Mouse (Mus musculus): ENCODE results near the gene Prg3. TPM values are rescaled to one million over a fixed set of nuclear protein-coding genes. Genes with fewer than 3 reads are reported as not detected.

Gene Prg3
- polyA plus RNA-seq (2014; fragmentation: Illumina TruSeq; extraction: RNeasy Lipid Tissue Mini Kit (QIAGEN cat#74804); ENCODE audit: low read depth, low replicate concordance) = not detected

DNA sequence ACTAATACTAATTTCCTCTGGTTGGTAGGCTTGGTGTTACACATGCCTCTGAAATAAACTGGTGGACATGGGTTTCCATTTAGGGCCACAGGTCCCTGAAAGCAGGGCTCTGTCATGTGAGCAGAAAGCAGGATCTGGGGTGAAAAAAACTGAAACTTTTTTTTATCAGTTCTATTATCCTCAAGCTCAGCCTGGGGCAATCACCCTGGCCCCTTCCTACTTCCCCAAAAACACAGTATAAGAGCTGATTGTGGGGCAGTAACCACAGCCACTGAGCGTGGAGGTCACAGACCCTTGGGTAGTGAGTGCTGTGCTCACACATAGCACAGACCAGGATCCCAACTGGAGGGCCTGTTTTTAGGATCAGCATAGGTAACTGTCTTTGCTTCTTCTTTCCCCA is at the start of gene Prg3:
Gene Prg3, plus strand, starts transcription at position 286 of the 400 bp plus-strand sequence.

DNA sequence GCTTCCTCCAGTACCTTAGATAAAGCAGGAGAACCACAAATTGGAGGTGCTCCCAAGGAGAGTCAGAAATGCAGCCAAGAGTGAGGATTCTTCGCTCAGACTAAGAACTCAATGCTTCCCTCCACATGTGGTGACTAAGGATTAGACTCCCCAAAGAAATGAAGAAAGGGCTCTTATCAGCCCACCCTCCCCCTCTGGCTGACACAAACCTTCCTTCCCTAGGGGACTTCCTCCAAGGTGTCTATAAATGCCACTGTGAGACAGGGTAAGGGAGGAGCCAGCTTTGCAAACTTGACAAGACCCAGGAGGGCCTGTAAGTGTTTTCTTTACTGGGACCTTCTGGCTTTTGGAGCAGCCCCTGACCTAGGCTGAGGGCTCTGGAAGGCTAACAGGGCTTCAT is 7.8 kb upstream of the Prg3 start, which contains the start of gene Prg2:
Gene Prg2, plus strand, starts transcription at position 274 of the 400 bp plus-strand sequence.

DNA sequence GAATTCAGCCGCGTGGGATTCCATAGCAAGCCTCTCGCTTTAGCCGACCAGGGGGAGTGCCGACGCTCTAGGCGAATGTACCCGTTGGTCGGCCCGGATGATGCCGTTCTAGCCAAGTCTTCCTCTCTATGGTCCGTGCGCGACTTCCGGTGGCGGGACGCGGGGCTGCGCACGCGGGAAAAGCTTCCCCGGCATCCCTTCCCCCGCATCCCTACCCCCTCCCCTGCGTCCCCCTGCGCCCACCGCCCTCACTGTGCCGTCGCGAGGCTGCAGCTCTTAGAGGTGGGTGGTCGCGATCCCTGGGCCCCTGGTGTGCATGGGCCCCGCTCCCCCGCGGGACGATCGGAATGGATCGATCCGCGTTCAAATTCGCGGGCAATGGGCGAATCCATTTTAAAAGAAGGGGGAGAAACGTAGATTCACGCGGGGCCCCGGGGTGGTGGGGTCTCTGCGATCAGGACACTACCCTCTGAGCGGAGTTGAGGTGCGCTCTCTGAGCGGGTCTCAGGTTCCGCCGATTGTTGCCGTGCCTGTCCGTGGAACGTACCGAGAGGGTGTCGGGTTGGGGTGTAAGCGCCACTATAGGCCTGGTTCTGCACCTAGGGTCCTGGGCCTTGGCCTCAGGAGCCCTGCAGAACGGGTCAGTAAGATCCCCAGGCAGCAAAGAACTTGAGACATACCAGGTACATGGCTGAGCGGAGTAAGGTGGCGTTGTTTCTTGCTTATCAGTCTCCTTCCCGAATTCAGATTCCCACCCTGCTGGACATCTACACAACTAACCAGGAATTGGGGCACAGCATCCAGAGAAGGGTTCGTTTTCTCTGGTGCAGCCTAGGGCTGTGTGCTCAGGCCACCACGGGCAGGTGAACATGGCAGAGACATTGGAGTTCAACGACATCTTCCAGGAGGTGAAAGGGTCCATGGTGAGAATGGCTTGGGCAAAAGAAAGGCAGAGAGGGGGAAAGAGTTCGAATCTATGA is 49.3 kb downstream of the Prg3 start, which contains the start of the genes Ssrp1 and P2rx3:
Gene Ssrp1, plus strand, starts transcription at position 188 of the 980 bp plus-strand sequence.
Gene P2rx3, minus strand, starts transcription at position 416 of the 980 bp plus-strand sequence.

Other genes with a start within 250 kb of the Prg3 start
- not detected for gene Gm19426, start 244.6 kb upstream of the Prg3 start, polyA plus RNA-seq (2014; fragmentation: Illumina TruSeq; extraction: RNeasy Lipid Tissue Mini Kit (QIAGEN cat#74804); ENCODE audit: low read depth, low replicate concordance)
- 265 TPM for gene Serping1, start 212.8 kb upstream of the Prg3 start, polyA plus RNA-seq (2014; fragmentation: Illumina TruSeq; extraction: RNeasy Lipid Tissue Mini Kit (QIAGEN cat#74804); ENCODE audit: low read depth, low replicate concordance)
- gene Ube2l6, start 189.4 kb upstream of the Prg3 start, polyA plus RNA-seq (2014; fragmentation: Illumina TruSeq; extraction: RNeasy Lipid Tissue Mini Kit (QIAGEN cat#74804); ENCODE audit: low read depth, low replicate concordance) = 55.4 TPM
- not detected for gene Smtnl1, start 165.6 kb upstream of the Prg3 start, polyA plus RNA-seq (2014; fragmentation: Illumina TruSeq; extraction: RNeasy Lipid Tissue Mini Kit (QIAGEN cat#74804); ENCODE audit: low read depth, low replicate concordance)
- 5.5 TPM for gene Timm10, start 161.2 kb upstream of the Prg3 start, polyA plus RNA-seq (2014; fragmentation: Illumina TruSeq; extraction: RNeasy Lipid Tissue Mini Kit (QIAGEN cat#74804); ENCODE audit: low read depth, low replicate concordance)
- gene Slc43a1, start 149.4 kb upstream of the Prg3 start, polyA plus RNA-seq (2014; fragmentation: Illumina TruSeq; extraction: RNeasy Lipid Tissue Mini Kit (QIAGEN cat#74804); ENCODE audit: low read depth, low replicate concordance) = 2.0 TPM
- gene Rtn4rl2, start 101.5 kb upstream of the Prg3 start, polyA plus RNA-seq (2014; fragmentation: Illumina TruSeq; extraction: RNeasy Lipid Tissue Mini Kit (QIAGEN cat#74804); ENCODE audit: low read depth, low replicate concordance) = not detected
- 23.9 TPM for gene Slc43a3, start 51.6 kb upstream of the Prg3 start, polyA plus RNA-seq (2014; fragmentation: Illumina TruSeq; extraction: RNeasy Lipid Tissue Mini Kit (QIAGEN cat#74804); ENCODE audit: low read depth, low replicate concordance)
- gene Prg2, start 7.8 kb upstream of the Prg3 start, polyA plus RNA-seq (2014; fragmentation: Illumina TruSeq; extraction: RNeasy Lipid Tissue Mini Kit (QIAGEN cat#74804); ENCODE audit: low read depth, low replicate concordance) = not detected
- 29.6 TPM for gene Ssrp1, start 49.0 kb downstream of the Prg3 start, polyA plus RNA-seq (2014; fragmentation: Illumina TruSeq; extraction: RNeasy Lipid Tissue Mini Kit (QIAGEN cat#74804); ENCODE audit: low read depth, low replicate concordance)
- 1.5 TPM for gene P2rx3, start 49.2 kb downstream of the Prg3 start, polyA plus RNA-seq (2014; fragmentation: Illumina TruSeq; extraction: RNeasy Lipid Tissue Mini Kit (QIAGEN cat#74804); ENCODE audit: low read depth, low replicate concordance)
- gene Tnks1bp1, start 59.8 kb downstream of the Prg3 start, polyA plus RNA-seq (2014; fragmentation: Illumina TruSeq; extraction: RNeasy Lipid Tissue Mini Kit (QIAGEN cat#74804); ENCODE audit: low read depth, low replicate concordance) = 1.1 TPM
- gene Aplnr, start 148.0 kb downstream of the Prg3 start, polyA plus RNA-seq (2014; fragmentation: Illumina TruSeq; extraction: RNeasy Lipid Tissue Mini Kit (QIAGEN cat#74804); ENCODE audit: low read depth, low replicate concordance) = not detected
- not detected for gene Lrrc55, start 209.0 kb downstream of the Prg3 start, polyA plus RNA-seq (2014; fragmentation: Illumina TruSeq; extraction: RNeasy Lipid Tissue Mini Kit (QIAGEN cat#74804); ENCODE audit: low read depth, low replicate concordance)

All from liver, adult 10 weeks (tissue).